Mouse (Mus musculus) retina, embryonic 14.5 days (tissue): ENCODE measurements around the gene Usp21.

Experiments used
- DNase-seq: peaks from one replicate; pipeline ENCODE4 v3.0.0-alpha.2; 2015; ENCODE audit warnings: low spot score

Usp21 gene

DNA sequence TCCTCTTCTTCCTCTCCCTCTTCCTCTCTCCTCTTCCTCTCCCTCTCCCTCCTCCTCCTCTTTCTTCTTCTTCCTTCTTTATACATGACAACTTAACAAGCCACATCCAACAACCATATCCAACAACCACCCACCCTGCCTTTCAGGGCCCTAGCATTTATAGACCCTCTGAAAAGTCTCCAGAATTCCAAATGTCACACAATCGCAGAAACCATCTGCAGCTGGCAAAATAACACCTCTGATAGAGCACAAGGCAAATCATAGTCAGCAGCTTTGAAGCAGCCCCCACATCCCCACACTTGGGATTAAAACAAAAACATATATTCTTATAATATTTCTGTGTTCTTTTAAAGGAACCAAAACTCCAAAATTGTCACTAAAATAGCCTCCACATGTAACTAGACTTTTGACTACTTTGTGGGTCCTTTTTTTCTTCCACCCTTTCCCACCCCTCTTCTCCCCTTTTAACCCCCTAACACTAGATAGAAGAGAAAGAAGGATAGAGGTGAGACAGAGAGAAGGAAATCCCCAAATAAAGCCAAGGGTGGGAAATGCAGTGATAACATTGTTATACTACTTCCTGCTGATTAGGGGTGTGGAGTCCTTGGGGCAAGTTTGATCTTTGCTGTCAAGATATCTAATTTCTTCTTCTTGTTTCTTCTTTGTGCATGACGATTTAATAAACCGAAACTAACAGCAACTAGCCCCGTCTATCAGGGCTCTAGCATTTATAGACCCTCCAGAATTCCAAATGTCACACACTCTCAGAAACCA is 21.6 kb downstream of the Usp21 start:
- no peak for DNase-seq

- no peak for DNase-seq
Measured at GRCm38 (mm10) chr1:171263666-171264461, 23.9 kb downstream of the Usp21 start.

- peak; percentile 64 for DNase-seq
Measured at GRCm38 (mm10) chr1:171263185-171263611, 24.6 kb downstream of the Usp21 start.

DNA sequence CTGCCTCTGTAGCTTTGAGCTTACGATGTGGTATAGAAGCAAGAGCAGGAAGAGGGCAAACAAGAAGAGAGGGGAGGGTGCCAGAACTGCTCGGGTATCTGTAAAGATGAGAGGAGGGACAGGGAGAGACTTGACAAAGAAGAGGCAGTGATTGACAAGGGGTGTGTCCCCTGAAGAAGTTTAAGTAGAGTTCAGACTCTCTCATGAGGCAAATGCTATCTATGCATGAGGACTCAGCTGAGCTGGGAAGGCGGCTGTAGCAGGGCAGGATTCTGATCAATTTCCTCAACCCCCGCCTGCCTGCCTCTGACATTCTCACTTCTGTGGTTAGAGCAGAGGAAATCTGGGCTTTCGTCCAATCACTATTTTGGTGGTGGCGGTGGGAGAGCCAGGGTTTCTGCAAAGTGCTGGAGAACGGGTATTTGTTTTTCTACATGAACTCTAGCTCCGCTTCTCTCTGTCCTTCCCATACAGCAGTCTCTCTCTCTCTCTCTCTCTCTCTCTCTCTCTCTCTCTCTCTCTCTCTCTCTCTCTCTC is 25.1 kb downstream of the Usp21 start:
- peak; percentile 29 for DNase-seq

GRCm38 (mm10) chr1:171260316-171260715 is 27.5 kb downstream of the Usp21 start:
- no peak for DNase-seq

- no peak for DNase-seq
Measured at GRCm38 (mm10) chr1:171258921-171259320, 28.9 kb downstream of the Usp21 start.

DNA sequence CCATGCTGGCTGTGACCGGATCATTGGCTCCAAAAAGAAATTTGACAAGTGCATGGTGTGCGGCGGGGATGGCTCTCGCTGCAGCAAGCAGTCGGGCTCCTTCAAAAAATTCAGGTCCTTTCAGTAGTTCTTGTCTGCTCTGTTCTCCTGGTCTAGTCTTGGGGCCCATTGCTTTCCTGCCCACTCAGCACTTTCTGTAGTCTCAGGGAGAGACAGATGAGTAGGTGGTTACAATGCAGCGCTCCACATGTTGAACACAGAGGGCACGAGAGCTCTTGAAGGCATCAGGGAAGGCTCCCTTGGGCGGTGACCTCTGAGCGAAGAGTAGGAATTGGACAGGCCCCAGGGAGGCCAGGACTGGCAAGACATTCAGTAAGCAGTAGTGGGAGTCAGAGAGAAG is 30.0 kb downstream of the Usp21 start:
- no peak for DNase-seq

DNA sequence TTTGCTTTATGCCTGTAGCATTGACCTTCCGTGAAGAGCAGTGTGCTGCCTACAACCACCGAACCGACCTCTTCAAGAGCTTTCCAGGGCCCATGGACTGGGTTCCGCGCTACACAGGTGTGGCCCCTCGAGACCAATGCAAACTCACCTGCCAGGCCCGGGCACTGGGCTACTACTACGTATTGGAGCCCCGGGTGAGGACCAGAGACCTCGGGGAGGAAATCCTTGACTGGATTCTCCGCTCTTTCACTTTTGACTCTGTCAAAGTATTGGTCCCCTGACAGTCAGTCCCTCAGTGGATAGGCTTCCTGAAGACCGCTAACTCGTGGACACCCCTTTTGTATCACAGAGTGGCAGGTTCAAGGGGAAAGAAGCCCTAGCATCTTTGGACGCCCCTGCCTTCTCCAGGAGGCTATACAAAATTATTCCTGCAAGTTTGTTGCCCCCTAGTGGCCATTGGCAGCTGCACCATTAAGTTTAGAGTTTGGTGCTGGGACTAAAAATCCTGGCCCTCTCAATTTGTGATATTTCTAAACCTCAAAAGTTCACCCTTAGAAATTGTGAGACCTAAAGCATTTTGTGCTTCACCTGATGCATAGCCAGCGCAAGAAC is 30.7 kb downstream of the Usp21 start:
- peak; percentile 91 for DNase-seq

DNA sequence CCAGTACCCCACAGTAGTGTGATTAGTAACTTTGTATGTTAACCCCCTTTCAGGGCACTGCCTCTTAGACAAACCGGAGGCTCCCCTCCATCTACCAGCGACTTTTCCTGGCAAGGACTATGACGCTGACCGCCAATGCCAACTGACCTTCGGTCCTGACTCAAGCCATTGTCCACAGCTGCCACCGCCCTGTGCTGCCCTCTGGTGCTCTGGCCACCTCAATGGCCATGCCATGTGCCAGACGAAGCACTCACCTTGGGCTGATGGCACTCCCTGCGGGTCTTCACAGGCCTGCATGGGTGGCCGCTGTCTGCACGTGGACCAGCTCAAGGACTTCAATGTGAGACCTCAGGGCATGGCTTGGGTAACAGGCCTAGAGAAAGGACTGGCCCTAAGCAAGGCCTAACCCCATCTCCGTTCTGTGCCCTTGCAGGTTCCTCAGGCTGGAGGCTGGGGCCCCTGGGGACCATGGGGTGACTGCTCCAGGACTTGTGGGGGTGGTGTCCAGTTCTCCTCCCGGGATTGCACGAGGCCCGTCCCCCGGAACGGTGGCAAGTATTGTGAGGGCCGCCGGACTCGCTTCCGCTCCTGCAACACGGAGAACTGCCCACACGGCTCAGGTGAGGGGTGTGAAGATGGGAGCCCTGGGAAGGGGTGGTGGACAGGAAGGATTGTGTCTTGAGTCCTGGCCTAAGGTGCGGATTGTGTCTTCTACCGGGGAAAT is 31.5 kb downstream of the Usp21 start:
- DNase-seq: no peak

GRCm38 (mm10) chr1:171252415-171252814 is 35.4 kb downstream of the Usp21 start:
- no peak for DNase-seq

GRCm38 (mm10) chr1:171251594-171252324 is 36.0 kb downstream of the Usp21 start:
- peak; percentile 64 for DNase-seq

GRCm38 (mm10) chr1:171250680-171251593 is 36.9 kb downstream of the Usp21 start, which contains the start of gene Ndufs2:
TSS of gene Ndufs2 (minus strand) at chr1:171251388.
- peak; percentile 38 for DNase-seq

- peak; percentile 67 for DNase-seq
Measured at GRCm38 (mm10) chr1:171249913-171250600, 37.7 kb downstream of the Usp21 start, which contains the start of gene Adamts4. TSS of gene Adamts4 (plus strand) at chr1:171250421.

GRCm38 (mm10) chr1:171248386-171249226 is 39.2 kb downstream of the Usp21 start:
- no peak for DNase-seq

DNA sequence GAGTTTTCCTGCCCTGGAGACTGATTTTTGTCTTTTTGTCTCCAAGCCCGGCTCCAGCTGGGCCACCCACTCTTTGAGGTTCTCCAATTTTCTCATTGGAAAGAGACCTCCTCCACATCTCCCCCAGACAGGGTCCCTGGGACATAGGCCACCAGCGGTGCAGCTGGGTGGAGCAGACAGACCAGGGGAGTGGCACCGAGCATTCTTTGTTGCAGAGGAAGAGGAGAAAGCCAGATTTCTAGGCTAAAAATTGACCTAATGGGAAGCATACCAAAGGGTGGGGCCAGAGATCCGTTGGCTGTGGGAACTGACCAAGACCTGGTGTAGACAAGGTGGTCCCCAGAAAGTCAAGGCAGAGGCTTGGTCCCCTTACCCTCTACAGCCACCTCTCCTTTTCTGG is 39.9 kb downstream of the Usp21 start:
- no peak for DNase-seq

- no peak for DNase-seq
Measured at GRCm38 (mm10) chr1:171247453-171247841, 40.3 kb downstream of the Usp21 start.

GRCm38 (mm10) chr1:171246709-171247452 is 40.9 kb downstream of the Usp21 start:
- peak; percentile 100 for DNase-seq

DNA sequence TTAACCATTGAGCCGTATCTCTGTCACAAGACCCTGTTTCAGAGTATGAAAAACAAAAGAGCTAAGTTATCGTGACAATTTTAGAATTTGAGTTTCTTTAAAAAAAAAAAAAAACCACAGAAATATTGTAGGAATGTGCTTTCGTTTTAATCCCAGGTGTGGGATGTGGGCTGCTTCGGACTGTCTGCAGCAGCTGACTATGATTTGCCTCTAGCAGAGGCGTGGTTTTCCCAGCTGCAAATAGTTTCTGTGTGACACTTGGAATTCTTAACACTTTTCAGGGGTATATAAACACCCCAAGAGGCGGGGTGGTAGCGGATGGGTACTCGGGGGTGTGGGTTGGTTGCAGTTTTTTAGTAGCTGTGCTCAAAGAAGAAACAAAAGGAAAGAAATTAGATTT is 42.4 kb downstream of the Usp21 start:
- no peak for DNase-seq
